Mouse (Mus musculus): ENCODE measurements around the gene Cox4i2. TPM values are rescaled to one million over a fixed set of nuclear protein-coding genes. Genes with fewer than 3 reads are reported as not detected.

Gene Cox4i2
- polyA plus RNA-seq (2012; rRNA removed) = 0.78 and 0.91 TPM in 2 replicates

GRCm38 (mm10) chr2:152753944-152754711 lies at the start of gene Cox4i2:
Cox4i2 (plus strand) TSS chr2:152754173.

GRCm38 (mm10) chr2:152736090-152736601 lies 17.8 kb upstream of the Cox4i2 start, which contains the start of gene Id1:
Id1 (plus strand) TSS chr2:152736251.

Other genes starting within 250 kb of the Cox4i2 start
- not detected in 2 replicates for gene Defb26, start 242.5 kb upstream of the Cox4i2 start, polyA plus RNA-seq (2012; rRNA removed)
- not detected in 2 replicates for gene Defb28, start 235.9 kb upstream of the Cox4i2 start, polyA plus RNA-seq (2012; rRNA removed)
- not detected in 2 replicates for gene Defb29, start 214.1 kb upstream of the Cox4i2 start, polyA plus RNA-seq (2012; rRNA removed)
- gene Gm17416, start 184.8 kb upstream of the Cox4i2 start, polyA plus RNA-seq (2012; rRNA removed) = not detected in 2 replicates
- gene Defb21, start 181.4 kb upstream of the Cox4i2 start, polyA plus RNA-seq (2012; rRNA removed) = not detected in 2 replicates
- gene Defb19, start 173.9 kb upstream of the Cox4i2 start, polyA plus RNA-seq (2012; rRNA removed) = not detected in 2 replicates
- not detected in 2 replicates for gene Defb45, start 154.8 kb upstream of the Cox4i2 start, polyA plus RNA-seq (2012; rRNA removed)
- not detected in 2 replicates for gene Defb36, start 149.8 kb upstream of the Cox4i2 start, polyA plus RNA-seq (2012; rRNA removed)
- not detected in 2 replicates for gene Defb25, start 131.1 kb upstream of the Cox4i2 start, polyA plus RNA-seq (2012; rRNA removed)
- 1.1 and 1.2 TPM in 2 replicates for gene Rem1, start 127.2 kb upstream of the Cox4i2 start, polyA plus RNA-seq (2012; rRNA removed)
- 50.0 and 56.9 TPM in 2 replicates for gene H13, start 84.7 kb upstream of the Cox4i2 start, polyA plus RNA-seq (2012; rRNA removed)
- 5.8 and 5.9 TPM in 2 replicates for gene Mcts2, start 67.1 kb upstream of the Cox4i2 start, polyA plus RNA-seq (2012; rRNA removed)
- gene Id1, start 17.9 kb upstream of the Cox4i2 start, polyA plus RNA-seq (2012; rRNA removed) = 51.1 and 55.1 TPM in 2 replicates
- 54.2 and 57.5 TPM in 2 replicates for gene Bcl2l1, start 77.6 kb downstream of the Cox4i2 start, polyA plus RNA-seq (2012; rRNA removed)
- 21.1 and 23.6 TPM in 2 replicates for gene Tpx2, start 93.8 kb downstream of the Cox4i2 start, polyA plus RNA-seq (2012; rRNA removed)
- 0.01 TPM in 1 of 2 replicates, not detected in the other for gene Mylk2, start 157.2 kb downstream of the Cox4i2 start, polyA plus RNA-seq (2012; rRNA removed)
- gene Foxs1, start 179.0 kb downstream of the Cox4i2 start, polyA plus RNA-seq (2012; rRNA removed) = 0.48 and 0.83 TPM in 2 replicates
- gene Dusp15, start 197.5 kb downstream of the Cox4i2 start, polyA plus RNA-seq (2012; rRNA removed) = not detected in 2 replicates
- 0.07 and 0.18 TPM in 2 replicates for gene Ttll9, start 208.3 kb downstream of the Cox4i2 start, polyA plus RNA-seq (2012; rRNA removed)